Mouse (Mus musculus) C2C12 (cell line): ENCODE measurements around the gene Ppp1r3c.

Experiments
- CTCF ChIP-seq: IDR thresholded peaks from one replicate; pipeline ENCODE4 v1.5.1; 2011; ENCODE audit not compliant: control insufficient read depth, insufficient read depth, insufficient read length
- USF1 ChIP-seq: IDR thresholded peaks from one replicate; pipeline ENCODE4 v1.6.1; 2011; ENCODE audit warnings: low read depth, mild to moderate bottlenecking, control low read depth, moderate library complexity

GRCm38 (mm10) chr19:36701809-36702622 is 34.4 kb downstream of the Ppp1r3c start:
- TF ChIP-seq USF1 (no peak), CTCF (no peak)
